In the genomic region with DNA sequence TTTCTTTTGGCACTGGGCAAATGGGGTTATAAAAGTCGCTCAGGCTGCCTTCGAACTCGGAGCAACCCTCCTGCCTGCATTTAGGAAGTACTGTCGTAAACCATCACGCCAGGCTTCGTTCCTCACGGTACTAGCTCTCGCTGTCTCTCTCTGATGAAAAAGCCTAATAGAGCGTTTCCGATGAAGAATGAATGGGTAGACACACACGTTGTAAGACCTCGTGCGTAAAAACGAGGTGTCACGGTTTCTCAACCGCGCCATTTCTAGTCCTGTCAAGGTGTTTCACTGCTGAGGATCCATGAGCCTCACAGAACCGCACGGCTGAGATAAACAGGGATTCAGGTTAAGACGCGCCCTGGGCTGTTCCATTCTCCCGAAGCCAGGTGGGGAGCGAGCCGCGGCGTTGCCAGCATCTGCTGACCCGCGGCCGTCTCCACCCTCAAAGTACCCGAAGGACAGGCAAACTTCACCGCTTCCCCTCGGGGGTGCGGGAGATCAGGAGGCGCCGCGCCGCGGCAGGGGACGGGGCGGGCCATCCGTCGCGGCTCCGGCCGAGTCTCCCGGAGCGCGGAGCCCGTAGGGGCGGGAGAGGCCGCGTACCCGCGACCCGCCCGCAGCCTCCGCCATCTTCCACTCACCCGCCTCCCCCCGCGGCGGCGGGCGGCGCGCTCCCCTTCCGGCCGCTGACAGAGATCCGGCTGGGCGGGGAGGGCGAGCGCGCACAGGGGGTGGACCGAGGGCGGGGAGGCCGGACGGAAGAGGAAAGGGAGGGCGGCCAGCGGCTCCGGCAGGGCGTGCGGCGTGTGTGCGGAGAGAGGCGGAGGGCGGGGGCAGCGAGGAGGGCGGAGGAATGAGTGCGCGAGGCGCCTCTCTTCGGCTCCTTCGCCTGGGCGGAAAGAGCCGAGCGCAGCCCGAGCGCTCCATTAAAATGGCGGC, we compare ENCODE assay signal across 8 mouse cellular contexts. TPM values are rescaled to one million over a fixed set of nuclear protein-coding genes. Genes with fewer than 3 reads are reported as not detected.
DNase-seq lines count a peak whose midpoint lies in the region; ATAC-seq lines count a peak whose summit lies in the region.

No protein-coding gene starts in this region.

- peak; percentile 99 for DNase-seq in MN1 (ENCODE audit: low spot score)
- peak; percentile 96 for DNase-seq in cerebellum, adult 9-10 months
- DNase-seq in frontal cortex, adult 2 months (ENCODE audit: extremely low spot score in 1 of 2, low spot score in 1 of 2), result peak; percentile 88 to 95
- DNase-seq in layer of hippocampus, postnatal 14 days (ENCODE audit: low spot score in 2 of 2), result peak; percentile 93 to 96
- peak; percentile 96 for DNase-seq in lung, postnatal 14 days
- peak; percentile 90 for DNase-seq in retina, adult 2 months (ENCODE audit: low read depth, low spot score)
- DNase-seq in thymus, postnatal 36 days, result peak; percentile 94 to 97

- no peaks in the 10 kb centered on the region for H3K36me3 ChIP-seq in hindbrain, embryonic 12.5 days

- H3K9ac ChIP-seq in hindbrain, embryonic 12.5 days, result peak overlapping the region; percentile 93

- H3K4me3 ChIP-seq in hindbrain, embryonic 12.5 days, result peak overlapping the region; percentile 98

- WGBS in hindbrain, embryonic 12.5 days, result under 1% methylated on average over 71 of the region's 98 CpGs

- peak overlapping the region; percentile 63 for H3K4me2 ChIP-seq in hindbrain, embryonic 12.5 days (replicated peaks)

- peak; percentile 96 for ATAC-seq in hindbrain, embryonic 12.5 days (ENCODE audit: low FRiP score)

- H3K4me1 ChIP-seq in hindbrain, embryonic 12.5 days, result peaks cover 9% of the 10 kb centered on the region

- no peaks in the 10 kb centered on the region for H3K27me3 ChIP-seq in hindbrain, embryonic 12.5 days

- H3K27ac ChIP-seq in hindbrain, embryonic 12.5 days, result peak overlapping the region; percentile 100

- H3K9me3 ChIP-seq in hindbrain, embryonic 12.5 days (replicated peaks), result no peaks in the 10 kb centered on the region

RNA-seq across cellular contexts. Expression of a gene that starts 0.8 kb away (rescaled TPM):
- 49.8 and 58.0 TPM in 2 replicates for polyA plus RNA-seq in frontal cortex, adult 2 months (2012; rRNA removed)
- 29.1 and 34.0 TPM in 2 replicates for polyA plus RNA-seq in hindbrain, embryonic 12.5 days (2016; fragmentation: Nextera tagmentation; extraction: Ambion mirVana)
- 100 to 1,000 TPM; 106 to 114 TPM for total RNA-seq in layer of hippocampus, postnatal 14 days (2021)

RNA-seq across cellular contexts. Expression of a gene that starts 50.1 kb away (rescaled TPM):
- 46.1 and 47.3 TPM in 2 replicates for polyA plus RNA-seq in frontal cortex, adult 2 months (2012; rRNA removed)
- polyA plus RNA-seq in hindbrain, embryonic 12.5 days (2016; fragmentation: Nextera tagmentation; extraction: Ambion mirVana), result 149 and 159 TPM in 2 replicates
- 10 to 100 TPM; 68.2 to 68.8 TPM for total RNA-seq in layer of hippocampus, postnatal 14 days (2021)

Comparison
In these comparisons a context has a peak if more than half of its experiments do, and no peak if none do; other contexts are left out.
1. Peak in every context shown above with its lines: DNase-seq, ATAC-seq, H3K4me3 ChIP-seq and H3K27ac ChIP-seq.